Mouse (Mus musculus) small intestine, adult 2 months (tissue): ENCODE measurements around the gene Agbl4. TPM values are rescaled to one million over a fixed set of nuclear protein-coding genes. Genes with fewer than 3 reads are reported as not detected.

Experiments
- H3K27ac ChIP-seq: fragments of 200-500 bp; 2 replicates; pipeline ENCODE4 v1.5.1; 2012; ENCODE audit warnings: low read depth, low read length, control low read depth, inconsistent platforms; ENCODE audit not compliant: insufficient read depth
- H3K27me3 ChIP-seq: fragments of 200-500 bp; 2 replicates; pipeline ENCODE4 v1.6.1; 2012; ENCODE audit warnings: mild to moderate bottlenecking, moderate library complexity, low read length, inconsistent platforms; ENCODE audit not compliant: control insufficient read depth, insufficient read depth
- H3K36me3 ChIP-seq: fragments of 200-500 bp; 2 replicates; pipeline ENCODE4 v1.6.1; 2012; ENCODE audit warnings: mild to moderate bottlenecking, low read length, control low read depth, inconsistent platforms; ENCODE audit not compliant: control insufficient read depth, insufficient read depth
- H3K4me1 ChIP-seq: fragments of 200-500 bp; 2 replicates; pipeline ENCODE4 v1.6.1; 2012; ENCODE audit warnings: low read length, inconsistent platforms, mixed read lengths; ENCODE audit not compliant: control insufficient read depth, insufficient read depth, insufficient read length
- H3K4me3 ChIP-seq: fragments of 200-500 bp; 2 replicates; pipeline ENCODE4 v1.5.1; 2012; ENCODE audit warnings: low read depth, mild to moderate bottlenecking, control low read depth, inconsistent platforms, low read length, moderate library complexity
- CTCF ChIP-seq: fragments of 200-500 bp; IDR thresholded peaks from 2 replicates; pipeline ENCODE4 v1.5.1; 2012; ENCODE audit warnings: low read depth, mild to moderate bottlenecking, control low read depth, inconsistent platforms, low read length, moderate library complexity, mixed read lengths; ENCODE audit not compliant: insufficient replicate concordance, insufficient read length; ENCODE audit errors: extremely low read depth
- POLR2A ChIP-seq: fragments of 200-500 bp; IDR thresholded peaks from 2 replicates; pipeline ENCODE4 v1.6.1; 2012; ENCODE audit warnings: low read depth, mild to moderate bottlenecking, control low read depth, inconsistent platforms, low read length, moderate library complexity
- WGBS: fragments of 180-500 bp; shearing (Covaris S2); methylation state at CpG from one replicate; pipeline ENCODE4 v1.1.7; 2018; 5-methylcytosine and 5-hydroxymethylcytosine counted together
- polyA plus RNA-seq: library from polyadenylated mRNA; depleted of rRNA; stranded (reverse); fragments of >200 nt; gene quantifications from 2 replicates; pipeline ENCODE4 v1.2.3, GENCODE M21; 2012

The Agbl4 gene
- polyA plus RNA-seq, 1 experiment = not detected

- Histone ChIP-seq H3K4me1 (no peaks in the 10 kb centered on the region), H3K27ac (no peak overlapping the region), H3K36me3 (no peaks in the 10 kb centered on the region), H3K27me3 (no peaks in the 10 kb centered on the region), H3K4me3 (no peak overlapping the region)
- 20% methylated on average over 1 of the region's 1 CpGs for WGBS
- TF ChIP-seq POLR2A = no peak
- no peak for TF ChIP-seq CTCF
Observed at GRCm38 (mm10) chr4:110494371-110494770, 96.9 kb downstream of the Agbl4 start.

GRCm38 (mm10) chr4:110529804-110530203 lies 132.3 kb downstream of the Agbl4 start:
- H3K27me3 ChIP-seq = no peaks in the 10 kb centered on the region
- H3K4me1 ChIP-seq = no peaks in the 10 kb centered on the region
- H3K27ac ChIP-seq = no peak overlapping the region
- WGBS = 77% methylated on average over 4 of the region's 4 CpGs
- no peak overlapping the region for H3K4me3 ChIP-seq
- H3K36me3 ChIP-seq = no peaks in the 10 kb centered on the region
- no peak for TF ChIP-seq CTCF

GRCm38 (mm10) chr4:110549223-110549622 lies 151.8 kb downstream of the Agbl4 start:
- no peak overlapping the region for H3K4me3 ChIP-seq
- WGBS = 55% methylated on average over 3 of the region's 3 CpGs
- no peak for TF ChIP-seq CTCF
- no peak for TF ChIP-seq POLR2A
- H3K4me1 ChIP-seq = no peaks in the 10 kb centered on the region
- H3K36me3 ChIP-seq = no peaks in the 10 kb centered on the region
- no peaks in the 10 kb centered on the region for H3K27me3 ChIP-seq
- no peak overlapping the region for H3K27ac ChIP-seq

- TF ChIP-seq POLR2A = no peak
- TF ChIP-seq CTCF = no peak
- H3K4me3 ChIP-seq = no peak overlapping the region
- H3K27me3 ChIP-seq = no peaks in the 10 kb centered on the region
- WGBS = 64% methylated on average over 4 of the region's 4 CpGs
- H3K36me3 ChIP-seq = no peaks in the 10 kb centered on the region
- H3K27ac ChIP-seq = no peak overlapping the region
- H3K4me1 ChIP-seq = no peaks in the 10 kb centered on the region
Observed at GRCm38 (mm10) chr4:110597726-110598283, 200.3 kb downstream of the Agbl4 start.

- H3K4me1 ChIP-seq = no peaks in the 10 kb centered on the region
- no peaks in the 10 kb centered on the region for H3K27me3 ChIP-seq
- WGBS = 81% methylated on average over 3 of the region's 3 CpGs
- no peak overlapping the region for H3K27ac ChIP-seq
- no peaks in the 10 kb centered on the region for H3K36me3 ChIP-seq
- TF ChIP-seq POLR2A (no peak), CTCF (no peak)
- H3K4me3 ChIP-seq = no peak overlapping the region
Observed at GRCm38 (mm10) chr4:110641417-110641816, 244.0 kb downstream of the Agbl4 start.

GRCm38 (mm10) chr4:110662940-110663339 lies 265.5 kb downstream of the Agbl4 start:
- TF ChIP-seq POLR2A (no peak), CTCF (no peak)
- H3K4me3 ChIP-seq = no peak overlapping the region
- no peaks in the 10 kb centered on the region for H3K27me3 ChIP-seq
- 77% methylated on average over 2 of the region's 2 CpGs for WGBS
- no peaks in the 10 kb centered on the region for H3K36me3 ChIP-seq
- H3K4me1 ChIP-seq = no peaks in the 10 kb centered on the region
- H3K27ac ChIP-seq = no peak overlapping the region

- Histone ChIP-seq H3K27me3 (no peaks in the 10 kb centered on the region; the same call in 1 of the 2 replicates), H3K36me3 (no peaks in the 10 kb centered on the region), H3K4me3 (no peak overlapping the region), H3K4me1 (no peaks in the 10 kb centered on the region), H3K27ac (no peak overlapping the region)
- WGBS = 54% methylated on average over 1 of the region's 1 CpGs
- TF ChIP-seq POLR2A (no peak), CTCF (no peak)
Observed at GRCm38 (mm10) chr4:110674121-110674520, 276.7 kb downstream of the Agbl4 start.
